Mouse (Mus musculus) embryonic fibroblast, embryonic 13.5 days (primary cell): ENCODE data around the gene Elp5. TPM values are rescaled to one million over a fixed set of nuclear protein-coding genes. Genes with fewer than 3 reads are reported as not detected.

Source experiments
- H3K27ac ChIP-seq: 2 replicates; pipeline ENCODE4 v1.5.1; 2012; ENCODE audit warnings: low read length, control low read depth, inconsistent platforms; ENCODE audit not compliant: insufficient read depth
- H3K4me1 ChIP-seq: 2 replicates; pipeline ENCODE4 v1.6.1; 2011; ENCODE audit warnings: low read length; ENCODE audit not compliant: control insufficient read depth, insufficient read depth
- H3K4me3 ChIP-seq: 2 replicates; pipeline ENCODE4 v1.5.1; 2011; ENCODE audit warnings: mild to moderate bottlenecking, control low read depth, low read length; ENCODE audit not compliant: insufficient read depth
- CTCF ChIP-seq: IDR thresholded peaks from 2 replicates; pipeline ENCODE4 v1.5.1; 2011; ENCODE audit warnings: mild to moderate bottlenecking, control low read depth, low read length, moderate library complexity, borderline replicate concordance; ENCODE audit not compliant: insufficient read depth
- POLR2A ChIP-seq: IDR thresholded peaks from 2 replicates; pipeline ENCODE4 v1.6.1; 2011; ENCODE audit warnings: low read depth, mild to moderate bottlenecking, control low read depth, low read length, moderate library complexity
- polyA plus RNA-seq: library from polyadenylated mRNA; stranded (reverse); fragments of >200 nt; gene quantifications from 2 replicates; pipeline ENCODE4 v1.2.4, GENCODE M21; 2011; ENCODE audit warnings: low read depth; ENCODE audit not compliant: missing spikeins, insufficient read length

Gene Elp5
- polyA plus RNA-seq, result 68.8 and 86.1 TPM in 2 replicates

DNA sequence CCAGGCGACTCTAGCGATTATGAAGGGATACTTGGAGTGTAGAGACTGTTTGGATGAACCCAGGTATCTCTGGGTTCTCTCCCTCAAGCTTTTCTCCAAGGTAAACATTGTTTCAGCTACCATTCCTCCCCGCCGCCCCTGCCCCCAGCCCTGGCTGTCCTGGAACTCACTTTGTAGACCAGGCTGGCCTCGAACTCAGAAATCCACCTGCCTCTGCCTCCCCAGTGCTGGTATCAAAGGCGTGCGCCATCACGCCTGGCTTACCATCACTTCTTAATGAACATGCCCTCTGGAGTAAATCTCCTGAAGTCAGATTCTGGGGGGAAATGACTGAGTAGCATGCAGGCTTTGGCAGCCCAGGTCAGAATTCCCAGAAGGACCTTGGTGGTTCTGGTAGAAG, at the start of gene Elp5:
Gene Elp5 (minus strand): TSS at position 293 of the 400 bp plus-strand sequence.
- no peak for TF ChIP-seq CTCF

DNA sequence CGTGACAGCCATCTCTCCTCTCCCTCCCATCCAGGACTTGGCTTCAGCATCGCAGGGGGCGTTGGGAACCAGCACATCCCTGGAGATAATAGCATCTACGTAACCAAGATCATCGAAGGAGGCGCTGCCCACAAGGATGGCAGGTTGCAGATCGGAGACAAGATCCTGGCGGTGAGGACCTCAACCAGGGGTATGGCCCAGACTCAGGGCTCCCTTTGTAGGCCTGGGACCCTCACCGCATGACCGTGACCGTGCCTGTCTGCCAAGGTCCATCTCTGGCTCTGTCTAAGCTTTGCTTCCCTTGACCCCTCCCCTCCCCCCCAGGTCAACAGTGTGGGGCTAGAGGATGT, 49.0 kb upstream of the Elp5 start:
- no peak overlapping the region for H3K27ac ChIP-seq
- H3K4me3 ChIP-seq, result no peak overlapping the region
- H3K4me1 ChIP-seq, result peaks cover 7% of the 10 kb centered on the region
- no peak for TF ChIP-seq CTCF
- TF ChIP-seq POLR2A, result no peak

More for the DNA sequence above, at the start of gene Elp5:
- no peaks in the 10 kb centered on the region for H3K4me1 ChIP-seq
- H3K4me3 ChIP-seq, result peak within 1 kb of the TSS; percentile 98
- H3K27ac ChIP-seq, result peak within 1 kb of the TSS; percentile 86

DNA sequence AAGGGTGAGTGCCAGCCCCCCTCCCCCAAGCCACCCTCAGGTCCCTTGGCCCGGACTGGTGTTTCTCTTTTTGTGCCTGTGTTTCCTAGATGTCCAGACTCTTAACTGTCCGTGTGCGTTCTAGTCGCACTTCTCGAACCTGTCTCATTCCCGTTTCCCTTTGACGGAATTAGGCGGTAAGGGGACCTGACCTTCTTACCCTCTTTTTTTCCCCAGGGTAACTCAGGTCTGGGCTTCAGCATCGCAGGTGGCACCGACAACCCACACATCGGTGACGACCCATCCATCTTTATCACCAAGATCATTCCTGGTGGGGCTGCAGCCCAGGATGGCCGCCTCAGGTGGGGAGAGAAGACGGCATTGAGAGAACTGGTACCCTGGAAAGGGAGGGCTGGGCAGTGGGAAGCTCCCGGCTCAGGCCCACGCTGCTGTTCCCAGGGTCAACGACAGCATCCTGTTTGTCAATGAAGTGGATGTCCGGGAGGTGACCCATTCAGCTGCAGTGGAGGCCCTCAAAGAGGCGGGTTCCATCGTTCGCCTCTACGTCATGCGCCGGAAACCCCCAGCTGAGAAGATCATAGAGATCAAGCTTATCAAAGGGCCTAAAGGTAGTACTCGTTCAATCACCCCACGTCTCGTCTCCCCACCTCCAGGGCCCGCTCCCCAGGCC, 48.5 kb upstream of the Elp5 start:
- no peak for TF ChIP-seq CTCF
- TF ChIP-seq POLR2A, result no peak
- Histone ChIP-seq H3K27ac (no peak overlapping the region), H3K4me3 (no peak overlapping the region), H3K4me1 (peaks cover 11% of the 10 kb centered on the region)

DNA sequence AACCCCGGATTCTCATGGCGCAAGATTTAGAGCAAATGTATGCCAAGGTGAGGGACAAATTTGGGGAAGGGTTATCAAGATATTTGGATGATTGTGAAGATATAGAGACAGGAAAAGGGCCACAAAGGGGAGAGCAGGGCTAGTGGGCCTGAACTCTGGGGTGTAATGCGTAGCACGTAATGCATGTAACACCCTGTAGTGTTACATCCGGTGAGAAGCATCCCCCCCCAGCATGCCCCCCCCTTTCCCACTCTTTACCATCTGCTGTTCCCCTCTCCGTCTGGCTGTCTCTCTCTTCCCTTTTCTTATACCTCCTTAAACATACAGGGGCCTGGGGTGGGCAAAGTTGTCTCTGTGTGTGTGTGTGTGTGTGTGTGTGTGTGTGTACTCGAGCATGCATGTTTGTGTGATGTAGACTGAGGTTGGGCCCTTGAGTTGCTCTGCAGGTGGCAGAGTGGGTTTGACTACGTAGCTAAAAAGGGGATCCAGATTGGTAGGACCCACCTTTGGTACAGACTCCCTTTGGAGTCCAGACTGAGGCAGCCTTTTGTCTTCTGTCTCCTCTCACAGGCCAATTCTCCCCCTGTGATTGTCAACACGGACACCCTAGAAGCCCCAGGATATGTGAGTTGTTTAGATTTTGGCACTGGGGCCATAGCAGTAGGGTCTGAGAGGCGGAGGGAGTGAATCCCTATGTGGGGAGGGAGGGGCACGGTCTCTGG, 47.7 kb upstream of the Elp5 start:
- H3K4me3 ChIP-seq, result no peak overlapping the region
- H3K4me1 ChIP-seq, result peaks cover 11% of the 10 kb centered on the region
- no peak overlapping the region for H3K27ac ChIP-seq
- no peak for TF ChIP-seq CTCF
- TF ChIP-seq POLR2A, result no peak

DNA sequence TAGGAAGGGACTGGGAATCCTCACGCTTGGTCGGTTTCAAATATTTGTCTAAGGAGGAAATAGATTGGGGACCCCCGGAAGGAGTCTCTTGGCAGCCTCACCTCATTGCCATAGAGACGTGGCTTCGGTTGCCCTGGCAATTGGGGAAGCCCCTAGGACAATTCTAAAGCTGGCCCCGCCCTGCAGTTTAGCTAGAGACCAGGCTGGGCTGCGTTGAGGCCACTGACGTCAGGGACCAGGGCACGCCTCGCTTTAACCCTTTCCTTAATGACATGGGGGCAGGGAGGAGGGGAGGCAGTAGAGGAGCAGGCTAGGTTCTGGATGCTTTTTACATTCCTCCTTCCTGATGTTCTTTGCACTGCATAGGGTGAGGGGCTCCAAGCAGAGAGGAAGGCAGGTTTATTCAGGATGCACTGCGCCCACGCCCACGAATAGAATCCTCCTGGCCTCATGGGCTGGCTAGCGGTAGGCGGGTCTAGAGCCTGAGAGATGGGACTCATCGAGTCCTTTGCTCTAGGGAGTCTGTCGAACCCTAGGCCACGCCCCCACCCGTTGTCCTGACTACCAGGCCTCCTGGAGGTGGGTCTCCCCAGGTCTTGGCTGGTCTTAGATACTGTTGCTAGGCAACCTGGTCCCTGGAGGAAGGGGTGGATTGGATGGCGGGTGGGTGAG, 46.9 kb upstream of the Elp5 start:
- H3K4me3 ChIP-seq, result peak overlapping the region; percentile 17
- TF ChIP-seq POLR2A, result no peak
- no peak for TF ChIP-seq CTCF
- H3K27ac ChIP-seq, result peak overlapping the region; percentile 94
- H3K4me1 ChIP-seq, result peaks cover 11% of the 10 kb centered on the region

DNA sequence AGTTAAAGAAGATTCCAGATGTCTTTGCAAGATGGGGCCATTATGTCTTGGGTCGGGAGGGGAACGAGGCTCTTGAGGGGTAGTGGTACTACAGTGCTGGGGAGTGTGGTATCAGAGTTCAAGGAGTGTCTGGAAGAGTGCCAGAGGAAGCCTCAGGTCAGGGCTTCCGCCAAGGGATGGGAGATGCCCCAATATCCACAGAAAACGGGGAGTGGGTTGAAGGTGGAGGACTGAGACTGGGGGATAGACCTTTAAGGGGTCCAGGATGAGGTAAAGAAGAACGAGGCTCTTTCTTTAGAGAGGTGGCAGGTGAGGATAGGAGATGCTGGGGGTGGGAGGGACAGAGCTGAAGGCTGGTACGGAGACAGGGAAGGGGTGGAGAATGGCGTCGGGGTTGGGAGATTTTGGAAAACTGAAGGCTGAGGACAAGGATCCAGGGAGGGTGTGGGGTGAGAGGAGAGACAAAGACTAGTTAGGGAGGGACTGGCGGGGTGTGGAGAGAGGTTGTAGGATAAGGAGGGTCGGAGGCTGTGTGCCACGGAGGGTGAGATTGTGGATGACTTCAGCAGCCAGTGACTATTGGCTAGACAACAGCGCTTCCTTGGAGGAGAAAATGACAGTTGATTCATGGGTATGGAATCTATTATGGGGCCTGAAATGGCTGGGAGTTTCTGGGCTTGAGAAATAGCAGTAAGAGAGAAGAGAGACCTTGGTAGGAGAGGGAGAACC, 46.2 kb upstream of the Elp5 start:
- peak overlapping the region; percentile 13 for H3K4me3 ChIP-seq
- H3K4me1 ChIP-seq, result peaks cover 12% of the 10 kb centered on the region
- peak overlapping the region; percentile 94 for H3K27ac ChIP-seq
- peak; percentile 61 for TF ChIP-seq POLR2A
- TF ChIP-seq CTCF, result no peak

DNA sequence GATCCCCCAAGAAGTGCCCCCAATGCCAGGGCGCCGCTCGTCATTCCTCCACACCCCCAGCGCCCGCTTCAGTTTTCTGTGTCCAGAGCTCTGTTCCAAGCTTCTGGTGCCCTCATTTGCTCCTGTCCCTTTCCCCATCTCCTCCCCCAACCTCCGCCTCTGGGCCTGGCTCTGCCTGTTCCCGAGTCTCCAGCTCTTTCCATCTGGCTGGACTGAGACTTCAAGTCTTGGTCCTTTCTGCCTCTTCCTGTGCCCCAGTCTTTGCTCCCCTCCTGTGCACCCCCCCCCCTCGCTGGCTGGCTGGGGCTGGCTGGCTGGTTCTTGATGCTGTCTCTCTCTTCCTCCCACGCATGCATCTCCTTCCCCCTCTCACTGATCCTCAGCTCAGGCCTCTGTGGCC, 45.1 kb upstream of the Elp5 start:
- TF ChIP-seq POLR2A (0 out of 2 replicates have a peak, but pooled peaks have one; percentile 21), CTCF (no peak)
- Histone ChIP-seq H3K4me3 (peak overlapping the region; percentile 30; the same call in 1 of the 2 replicates), H3K27ac (peak overlapping the region; percentile 67), H3K4me1 (peaks cover 15% of the 10 kb centered on the region)

DNA sequence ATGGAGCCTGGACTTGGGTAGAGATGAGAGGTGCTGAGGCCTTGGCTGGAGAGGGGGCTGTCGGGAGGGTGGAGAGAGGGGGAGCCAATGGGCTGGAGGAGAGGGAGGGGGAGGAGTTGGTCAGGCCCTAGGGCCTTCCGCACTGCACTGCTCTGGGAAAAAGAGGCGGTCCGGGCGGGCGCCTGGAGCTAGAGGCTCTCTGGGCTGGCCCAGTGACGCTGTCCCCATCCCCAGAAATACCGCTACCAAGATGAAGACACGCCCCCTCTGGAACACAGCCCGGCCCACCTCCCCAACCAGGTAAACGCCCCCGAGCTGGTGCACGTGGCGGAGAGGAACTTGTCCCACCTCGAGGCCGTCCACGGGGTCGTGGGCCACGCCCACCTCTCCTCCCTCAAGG, 44.4 kb upstream of the Elp5 start:
- TF ChIP-seq POLR2A, result 0 out of 2 replicates have a peak, but pooled peaks have one; percentile 6
- no peak for TF ChIP-seq CTCF
- peak overlapping the region; percentile 30 for H3K4me3 ChIP-seq
- peak overlapping the region; percentile 70 for H3K27ac ChIP-seq
- H3K4me1 ChIP-seq, result peaks cover 15% of the 10 kb centered on the region

DNA sequence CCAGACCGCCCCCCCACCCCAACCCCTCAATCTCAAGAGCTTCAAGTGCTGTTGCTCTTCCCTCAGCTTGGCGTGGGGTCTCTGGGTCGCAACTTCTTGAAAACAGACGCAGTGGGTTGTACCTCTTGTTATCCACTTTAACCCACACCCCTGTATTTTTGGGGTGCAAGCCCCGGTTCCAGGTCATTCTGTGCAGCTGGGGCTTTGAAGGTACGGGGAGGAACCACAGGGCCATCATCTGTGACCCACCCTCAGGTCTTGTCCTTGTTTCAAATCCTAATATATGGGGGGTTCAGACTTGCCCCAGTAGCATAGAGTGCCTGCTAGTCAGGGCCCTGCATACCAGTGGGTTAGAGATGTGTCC, 41.8 kb upstream of the Elp5 start:
- Histone ChIP-seq H3K27ac (no peak overlapping the region), H3K4me1 (peaks cover 18% of the 10 kb centered on the region), H3K4me3 (no peak overlapping the region)
- no peak for TF ChIP-seq CTCF
- TF ChIP-seq POLR2A, result no peak
